Mouse (Mus musculus): ENCODE results near the gene 2210016L21Rik. TPM values are rescaled to one million over a fixed set of nuclear protein-coding genes. Genes with fewer than 3 reads are reported as not detected.

The 2210016L21Rik gene
- polyA plus RNA-seq, 1 experiment, result 26.1 TPM

- H3K4me1 ChIP-seq (ENCODE audit: control insufficient read depth, insufficient read depth, low read length), result peaks cover 28% of the 10 kb centered on the region
These were observed 25.7 kb downstream of the 2210016L21Rik start for GRCm38 (mm10) chr5:114967523-114968268.

GRCm38 (mm10) chr5:114968651-114969050, 26.7 kb downstream of the 2210016L21Rik start:
- Histone ChIP-seq H3K4me3 (ENCODE audit: insufficient read depth, low read depth, low read length) (peak overlapping the region; percentile 73), H3K27ac (ENCODE audit: insufficient read depth, low read depth, low read length) (peak overlapping the region; percentile 99), H3K4me1 (ENCODE audit: control insufficient read depth, insufficient read depth, low read length) (peaks cover 31% of the 10 kb centered on the region), H3K36me3 (ENCODE audit: control insufficient read depth, insufficient read depth, low read length) (no peaks in the 10 kb centered on the region), H3K27me3 (replicated peaks; ENCODE audit: control insufficient read depth, insufficient read depth, low read length) (no peaks in the 10 kb centered on the region)
- TF ChIP-seq CTCF (conservative IDR thresholded peaks at IDR 0.05; ENCODE audit: insufficient read depth, insufficient read length, low read depth, low read length) (no peak), POLR2A (IDR thresholded peaks at IDR 0.05; ENCODE audit: low read depth, low read length) (peak; percentile 54)
- DNase-seq, result peak; percentile 88
- WGBS, result 10% methylated on average over 7 of the region's 7 CpGs

More at GRCm38 (mm10) chr5:114967523-114968268, 25.7 kb downstream of the 2210016L21Rik start:
- peak overlapping the region; percentile 99 for H3K27ac ChIP-seq (ENCODE audit: insufficient read depth, low read depth, low read length)
- no peaks in the 10 kb centered on the region for H3K27me3 ChIP-seq (replicated peaks; ENCODE audit: control insufficient read depth, insufficient read depth, low read length)
- peak overlapping the region; percentile 33 for H3K4me3 ChIP-seq (ENCODE audit: insufficient read depth, low read depth, low read length)
- WGBS, result 22% methylated on average over 14 of the region's 14 CpGs
- H3K36me3 ChIP-seq (ENCODE audit: control insufficient read depth, insufficient read depth, low read length), result no peaks in the 10 kb centered on the region
- peak; percentile 59 for DNase-seq
- TF ChIP-seq CTCF (conservative IDR thresholded peaks at IDR 0.05; ENCODE audit: insufficient read depth, insufficient read length, low read depth, low read length) (no peak), POLR2A (IDR thresholded peaks at IDR 0.05; ENCODE audit: low read depth, low read length) (no peak)

GRCm38 (mm10) chr5:114969064-114969463, 27.1 kb downstream of the 2210016L21Rik start:
- WGBS, result 13% methylated on average over 4 of the region's 4 CpGs
- H3K36me3 ChIP-seq (ENCODE audit: control insufficient read depth, insufficient read depth, low read length), result no peaks in the 10 kb centered on the region
- H3K27ac ChIP-seq (ENCODE audit: insufficient read depth, low read depth, low read length), result peak overlapping the region; percentile 99
- peaks cover 34% of the 10 kb centered on the region for H3K4me1 ChIP-seq (ENCODE audit: control insufficient read depth, insufficient read depth, low read length)
- no peaks in the 10 kb centered on the region for H3K27me3 ChIP-seq (replicated peaks; ENCODE audit: control insufficient read depth, insufficient read depth, low read length)
- H3K4me3 ChIP-seq (ENCODE audit: insufficient read depth, low read depth, low read length), result peak overlapping the region; percentile 73
- peak; percentile 94 for DNase-seq
- no peak for TF ChIP-seq CTCF (conservative IDR thresholded peaks at IDR 0.05; ENCODE audit: insufficient read depth, insufficient read length, low read depth, low read length)

GRCm38 (mm10) chr5:114969609-114970215, 27.8 kb downstream of the 2210016L21Rik start:
- 33% methylated on average over 13 of the region's 13 CpGs for WGBS
- no peaks in the 10 kb centered on the region for H3K27me3 ChIP-seq (replicated peaks; ENCODE audit: control insufficient read depth, insufficient read depth, low read length)
- H3K4me3 ChIP-seq (ENCODE audit: insufficient read depth, low read depth, low read length), result peak overlapping the region; percentile 73
- peaks cover 34% of the 10 kb centered on the region for H3K4me1 ChIP-seq (ENCODE audit: control insufficient read depth, insufficient read depth, low read length)
- peak; percentile 66 for DNase-seq
- H3K36me3 ChIP-seq (ENCODE audit: control insufficient read depth, insufficient read depth, low read length), result no peaks in the 10 kb centered on the region; the same call in 1 of the 2 replicates
- H3K27ac ChIP-seq (ENCODE audit: insufficient read depth, low read depth, low read length), result peak overlapping the region; percentile 99
- no peak for TF ChIP-seq CTCF (conservative IDR thresholded peaks at IDR 0.05; ENCODE audit: insufficient read depth, insufficient read length, low read depth, low read length)
- no peak for TF ChIP-seq POLR2A (IDR thresholded peaks at IDR 0.05; ENCODE audit: low read depth, low read length)

- H3K27me3 ChIP-seq (replicated peaks; ENCODE audit: control insufficient read depth, insufficient read depth, low read length), result no peaks in the 10 kb centered on the region
- H3K27ac ChIP-seq (ENCODE audit: insufficient read depth, low read depth, low read length), result peak within 1 kb of the TSS; percentile 99
- DNase-seq, result peak; percentile 84
- peaks cover 28% of the 10 kb centered on the region for H3K4me1 ChIP-seq (ENCODE audit: control insufficient read depth, insufficient read depth, low read length)
- H3K36me3 ChIP-seq (ENCODE audit: control insufficient read depth, insufficient read depth, low read length), result no peaks in the 10 kb centered on the region; the same call in 1 of the 2 replicates
- TF ChIP-seq CTCF (conservative IDR thresholded peaks at IDR 0.05; ENCODE audit: insufficient read depth, insufficient read length, low read depth, low read length) (no peak), POLR2A (IDR thresholded peaks at IDR 0.05; ENCODE audit: low read depth, low read length) (peak; percentile 9)
- peak within 1 kb of the TSS; percentile 73 for H3K4me3 ChIP-seq (ENCODE audit: insufficient read depth, low read depth, low read length)
- WGBS, result 29% methylated on average over 17 of the region's 17 CpGs
These were observed 28.9 kb downstream of the 2210016L21Rik start, which contains the start of gene Hnf1a for GRCm38 (mm10) chr5:114970824-114971227. Gene Hnf1a (minus strand): TSS chr5:114971094.

GRCm38 (mm10) chr5:114972201-114972600, 30.2 kb downstream of the 2210016L21Rik start:
- Histone ChIP-seq H3K27me3 (replicated peaks; ENCODE audit: control insufficient read depth, insufficient read depth, low read length) (no peaks in the 10 kb centered on the region), H3K36me3 (ENCODE audit: control insufficient read depth, insufficient read depth, low read length) (no peaks in the 10 kb centered on the region; the same call in 1 of the 2 replicates), H3K4me3 (ENCODE audit: insufficient read depth, low read depth, low read length) (peak overlapping the region; percentile 30), H3K4me1 (ENCODE audit: control insufficient read depth, insufficient read depth, low read length) (peaks cover 17% of the 10 kb centered on the region; the same call in 1 of the 2 replicates), H3K27ac (ENCODE audit: insufficient read depth, low read depth, low read length) (no peak overlapping the region)
- TF ChIP-seq POLR2A (IDR thresholded peaks at IDR 0.05; ENCODE audit: low read depth, low read length) (no peak), CTCF (conservative IDR thresholded peaks at IDR 0.05; ENCODE audit: insufficient read depth, insufficient read length, low read depth, low read length) (no peak)
- no peak for DNase-seq
- WGBS, result 71% methylated on average over 9 of the region's 9 CpGs

GRCm38 (mm10) chr5:114973131-114973530, 31.2 kb downstream of the 2210016L21Rik start:
- 56% methylated on average over 8 of the region's 8 CpGs for WGBS
- TF ChIP-seq CTCF (conservative IDR thresholded peaks at IDR 0.05; ENCODE audit: insufficient read depth, insufficient read length, low read depth, low read length), result no peak
- TF ChIP-seq POLR2A (IDR thresholded peaks at IDR 0.05; ENCODE audit: low read depth, low read length), result no peak
- H3K27ac ChIP-seq (ENCODE audit: insufficient read depth, low read depth, low read length), result 0 out of 2 replicates have a peak overlapping the region, but pooled peaks have one; percentile 16
- H3K36me3 ChIP-seq (ENCODE audit: control insufficient read depth, insufficient read depth, low read length), result no peaks in the 10 kb centered on the region; the same call in 1 of the 2 replicates
- peak; percentile 63 for DNase-seq
- H3K4me1 ChIP-seq (ENCODE audit: control insufficient read depth, insufficient read depth, low read length), result peaks cover 8% of the 10 kb centered on the region; the same call in 1 of the 2 replicates
- no peaks in the 10 kb centered on the region for H3K27me3 ChIP-seq (replicated peaks; ENCODE audit: control insufficient read depth, insufficient read depth, low read length)
- H3K4me3 ChIP-seq (ENCODE audit: insufficient read depth, low read depth, low read length), result no peak overlapping the region

Measured in kidney, adult 2 months (tissue).